ENCODE assay signal across 24 mouse cellular contexts in genomic region chr1:180267151-180267550, GRCm38 (mm10).
"Had no signal": no experiment of that assay in that cellular context is flagged by ENCODE, and none has a peak within 500 bp of the region (broad histone marks: within the 10 kb centered on the region; RNA-seq: fewer than 3 reads in every experiment).

No protein-coding gene starts in this region.

- H3K27me3 ChIP-seq: intestine, embryonic 15.5 days had no signal

- H3K9ac ChIP-seq: heart, embryonic 12.5 days; hindbrain, embryonic 12.5 days; hindbrain, embryonic 14.5 days; intestine, embryonic 15.5 days; limb, embryonic 12.5 days had no signal

- H3K36me3 ChIP-seq: heart, embryonic 10.5 days; heart, embryonic 12.5 days; hindbrain, embryonic 10.5 days; hindbrain, embryonic 12.5 days; intestine, embryonic 15.5 days; limb, embryonic 10.5 days; limb, embryonic 12.5 days had no signal

- ATAC-seq: hindbrain, embryonic 16.5 days; inflammation-experienced regulatory T-cells, adult 6 months; intestine, embryonic 15.5 days; intestine, postnatal 0 days had no signal

- H3K9me3 ChIP-seq: heart, embryonic 10.5 days; heart, embryonic 12.5 days; hindbrain, embryonic 10.5 days; hindbrain, embryonic 12.5 days; intestine, embryonic 15.5 days; limb, embryonic 10.5 days; limb, embryonic 12.5 days had no signal

- H3K4me3 ChIP-seq: gastrocnemius, adult 2 months; heart, embryonic 10.5 days; heart, embryonic 12.5 days; hindbrain, embryonic 10.5 days; hindbrain, embryonic 12.5 days; intestine, embryonic 15.5 days; layer of hippocampus, adult 2 months; left cerebral cortex, adult 2 months; limb, embryonic 10.5 days; limb, embryonic 12.5 days had no signal

- H3K4me2 ChIP-seq: heart, embryonic 12.5 days; hindbrain, embryonic 12.5 days; hindbrain, embryonic 14.5 days; intestine, embryonic 15.5 days; limb, embryonic 12.5 days; liver, embryonic 11.5 days had no signal

- H3K27ac ChIP-seq: gastrocnemius, adult 2 months; heart, embryonic 10.5 days; hindbrain, embryonic 10.5 days; hindbrain, embryonic 12.5 days; hindbrain, embryonic 14.5 days; intestine, embryonic 15.5 days; layer of hippocampus, adult 2 months; left cerebral cortex, adult 2 months; limb, embryonic 10.5 days; limb, embryonic 12.5 days had no signal

- DNase-seq: gastrocnemius, adult 2 months; gastrocnemius, postnatal 10 days; gastrocnemius, postnatal 25 days; heart, postnatal 10 days; heart, postnatal 4 days; kidney, adult 18-20 months; kidney, adult 9 months; kidney, postnatal 10 days; kidney, postnatal 4 days; liver had no signal
